Mouse (Mus musculus) layer of hippocampus, adult 8-10 months (tissue): ENCODE results near the gene Myh10. TPM values are rescaled to one million over a fixed set of nuclear protein-coding genes. Genes with fewer than 3 reads are reported as not detected.
"Not testable (repeated sequence)": the region's sequence is repeated elsewhere in the genome, so short reads cannot be mapped to it uniquely, and the experiment has no call there.

Experiments used
- DNase-seq, 2 experiments: peaks; one replicate each; pipeline ENCODE4 v3.0.0; 2022; ENCODE audit warnings: low spot score in 2 of 2
- total RNA-seq, 4 experiments: library from RNA; stranded (reverse); gene quantifications; 2 replicates each; pipeline ENCODE4 v1.2.4; 2022

Myh10 gene
- total RNA-seq, 4 experiments from 2014 or later: 139 to 165 (median 152) TPM

DNA sequence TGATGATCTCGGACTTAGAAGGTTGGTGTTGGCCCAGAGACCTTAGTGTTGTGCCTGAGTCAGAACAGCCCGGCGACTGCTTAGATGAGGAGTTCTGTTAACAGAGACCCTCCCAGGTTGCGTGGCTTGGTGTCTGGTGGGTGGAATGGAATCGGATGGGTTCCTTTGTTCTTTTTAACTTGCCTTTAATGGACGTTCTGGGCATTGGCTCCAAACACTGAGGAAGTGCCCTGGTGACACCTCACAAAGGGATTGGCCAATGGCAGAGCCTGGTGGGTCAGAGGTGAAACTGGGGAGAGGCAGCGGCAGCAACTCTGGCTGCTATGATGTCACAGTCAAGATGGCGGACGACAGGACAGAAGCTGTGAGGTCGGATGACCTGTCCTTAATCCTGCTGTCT, 99.4 kb downstream of the Myh10 start:
- DNase-seq: no peak

DNA sequence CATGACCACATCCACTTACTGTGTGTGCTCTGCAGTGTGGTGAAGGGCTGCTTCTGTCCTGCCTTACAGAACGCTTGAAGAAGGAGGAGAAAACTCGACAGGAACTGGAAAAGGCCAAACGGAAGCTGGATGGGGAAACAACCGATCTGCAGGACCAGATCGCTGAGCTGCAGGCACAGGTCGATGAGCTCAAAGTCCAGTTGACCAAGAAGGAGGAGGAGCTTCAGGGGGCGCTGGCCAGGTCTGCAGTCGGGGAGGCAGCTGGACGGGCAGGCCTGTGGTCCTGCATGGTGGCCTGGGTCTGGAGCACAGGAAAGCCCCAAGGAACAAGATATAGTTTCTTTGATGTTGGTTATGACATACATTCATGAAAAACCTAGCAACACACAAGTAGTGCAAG, 100.4 kb downstream of the Myh10 start:
- no peak for DNase-seq

DNA sequence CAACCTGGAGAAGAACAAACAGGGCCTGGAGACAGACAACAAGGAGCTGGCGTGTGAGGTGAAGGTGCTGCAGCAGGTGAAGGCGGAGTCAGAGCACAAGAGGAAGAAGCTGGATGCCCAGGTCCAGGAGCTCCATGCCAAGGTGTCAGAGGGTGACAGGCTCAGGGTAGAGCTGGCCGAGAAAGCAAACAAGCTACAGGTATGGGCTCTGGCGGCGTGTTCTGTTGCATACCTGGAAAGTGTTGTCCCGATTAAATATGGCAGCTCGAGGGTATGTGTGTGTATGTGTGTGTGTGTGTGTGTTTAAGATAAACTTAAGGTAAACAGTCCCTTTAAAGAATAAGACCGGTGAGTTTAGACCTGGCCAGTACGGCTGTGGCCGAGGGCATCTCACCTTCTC, 106.9 kb downstream of the Myh10 start:
- DNase-seq: no peak

DNA sequence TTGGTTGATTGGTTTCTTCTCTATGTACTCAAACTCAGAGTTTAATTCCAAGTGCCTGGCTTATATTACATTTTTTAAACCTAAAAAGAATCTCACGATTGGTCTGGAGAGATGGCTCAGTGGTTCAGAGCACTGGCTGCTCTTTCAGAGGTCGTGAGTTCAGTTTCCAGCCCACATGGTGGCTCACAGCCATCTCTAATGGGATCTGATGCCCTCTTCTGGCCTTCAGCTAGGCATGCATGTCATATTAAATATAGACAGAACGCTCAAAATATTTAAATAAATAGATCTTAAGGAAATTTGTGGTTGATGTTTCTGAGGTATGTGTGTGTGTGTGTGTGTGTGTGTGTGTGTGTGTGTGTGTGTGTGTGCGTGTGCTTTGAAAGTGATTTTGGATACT, 113.8 kb downstream of the Myh10 start:
- DNase-seq: no peak

DNA sequence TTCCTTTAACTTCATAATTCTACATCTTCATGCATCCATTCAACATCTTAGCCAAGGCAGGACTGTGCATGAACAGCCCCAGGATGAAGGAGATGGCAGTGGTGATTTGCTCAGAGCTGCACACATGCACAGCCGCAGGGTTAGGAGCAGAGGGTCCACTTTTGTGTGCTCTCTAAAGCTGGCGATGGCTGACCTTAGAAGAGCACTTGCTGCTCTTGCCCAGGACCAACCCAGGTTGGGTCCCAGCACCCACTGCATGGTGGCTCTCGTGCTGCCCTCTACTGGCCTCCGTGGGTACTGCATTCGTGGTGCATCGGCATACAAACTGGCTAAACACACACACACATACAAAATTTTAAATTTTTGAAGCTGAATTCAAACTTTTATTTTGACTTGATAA, 116.4 kb downstream of the Myh10 start:
- DNase-seq: peak in 1 of 2 experiments; percentile 63

DNA sequence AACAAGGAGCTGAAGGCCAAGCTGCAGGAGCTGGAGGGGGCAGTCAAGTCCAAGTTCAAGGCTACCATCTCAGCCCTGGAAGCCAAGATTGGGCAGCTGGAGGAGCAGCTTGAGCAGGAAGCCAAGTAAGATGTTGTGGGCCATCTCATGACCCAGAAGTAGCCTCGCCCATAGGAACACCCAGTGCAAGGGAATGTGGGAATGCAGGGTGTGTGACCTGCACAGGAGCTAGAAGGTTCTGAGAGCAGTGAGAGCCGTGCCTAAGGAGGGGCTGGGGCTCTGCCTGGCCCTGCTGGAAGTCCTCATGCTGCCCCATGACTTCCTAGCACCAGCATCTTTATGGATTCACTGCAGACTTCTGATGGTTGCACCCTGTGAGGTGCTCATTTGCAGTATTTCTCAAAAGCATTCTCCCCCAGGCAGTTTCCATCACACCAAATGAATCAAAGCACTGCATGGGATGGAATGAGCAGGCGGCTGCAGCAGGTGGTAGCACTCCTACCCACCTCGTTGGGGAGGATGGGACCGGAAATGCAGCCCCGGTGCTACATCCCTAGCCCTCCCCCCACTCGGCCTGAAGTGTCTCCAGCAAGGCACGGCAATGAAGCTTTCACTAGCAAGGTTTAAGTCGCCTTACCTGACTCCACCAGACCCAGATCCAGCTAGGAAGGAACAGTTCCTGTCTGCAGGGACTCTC, 120.7 kb downstream of the Myh10 start:
- no peak for DNase-seq

DNA sequence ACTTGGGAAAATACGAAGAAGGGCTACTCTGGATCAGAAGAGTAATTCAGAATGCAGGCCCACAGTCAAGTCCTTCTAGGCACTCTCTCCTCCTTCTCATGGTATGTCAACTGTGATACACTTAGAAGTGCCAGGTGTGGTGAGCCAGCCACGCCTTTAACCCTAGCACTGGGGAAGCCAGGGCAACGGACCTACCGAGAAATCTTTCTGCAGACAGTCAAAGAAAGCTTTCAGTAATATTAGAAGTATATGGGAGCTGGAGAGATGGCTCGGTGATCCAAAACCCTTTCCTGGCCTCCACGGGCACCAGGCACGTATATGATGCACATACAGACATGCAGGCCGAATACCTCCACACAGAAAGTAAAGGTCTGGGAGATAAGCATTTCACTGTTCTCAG, 127.1 kb downstream of the Myh10 start:
- DNase-seq: no peak

DNA sequence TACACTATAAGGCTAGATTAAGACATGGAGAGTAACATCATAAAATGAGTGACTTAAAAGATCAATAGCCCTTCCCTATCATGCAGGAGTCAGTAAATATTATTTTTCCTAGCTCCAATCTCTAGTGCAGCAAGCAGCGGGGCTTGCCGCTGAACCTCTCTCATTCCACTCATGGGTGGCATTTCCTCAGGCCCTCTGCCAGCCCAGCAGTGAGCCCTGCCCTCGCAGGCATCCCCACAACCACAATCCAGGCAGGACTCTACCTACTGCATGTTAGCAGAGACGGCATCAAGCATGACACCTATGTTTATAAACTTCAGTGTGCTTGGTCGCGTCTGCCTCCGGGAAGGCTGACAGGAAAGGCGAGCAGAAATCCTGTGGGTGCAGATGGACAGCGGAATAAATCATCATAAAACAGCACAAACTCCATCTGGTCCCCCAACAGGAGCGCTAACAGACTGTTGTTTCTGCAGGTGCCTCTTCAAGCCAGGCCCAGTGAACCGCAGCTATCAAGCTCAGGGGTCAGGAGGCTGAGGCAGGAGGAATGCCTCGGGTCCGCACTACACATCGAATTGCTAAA, 128.0 kb downstream of the Myh10 start:
- DNase-seq: no peak

DNA sequence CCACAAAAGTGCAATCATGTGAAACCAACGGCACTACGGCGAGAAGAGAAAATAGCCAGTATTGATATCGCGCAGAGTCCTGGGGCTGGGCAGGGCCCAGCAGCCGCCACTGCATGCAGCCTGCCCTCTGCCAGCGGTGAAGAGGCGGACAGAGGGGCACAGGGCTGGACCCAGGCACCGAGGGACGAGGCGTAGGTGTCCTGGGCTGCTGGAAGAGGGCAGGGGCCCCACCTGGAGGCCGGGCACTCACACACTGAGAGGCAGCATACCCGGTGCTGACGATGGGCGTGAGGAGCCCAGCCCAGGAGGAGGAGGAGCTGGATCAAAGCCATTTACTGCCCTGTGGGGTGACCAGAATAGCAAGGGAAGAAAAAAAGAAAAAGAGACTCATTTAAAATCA, 131.0 kb downstream of the Myh10 start:
- no peak for DNase-seq

DNA sequence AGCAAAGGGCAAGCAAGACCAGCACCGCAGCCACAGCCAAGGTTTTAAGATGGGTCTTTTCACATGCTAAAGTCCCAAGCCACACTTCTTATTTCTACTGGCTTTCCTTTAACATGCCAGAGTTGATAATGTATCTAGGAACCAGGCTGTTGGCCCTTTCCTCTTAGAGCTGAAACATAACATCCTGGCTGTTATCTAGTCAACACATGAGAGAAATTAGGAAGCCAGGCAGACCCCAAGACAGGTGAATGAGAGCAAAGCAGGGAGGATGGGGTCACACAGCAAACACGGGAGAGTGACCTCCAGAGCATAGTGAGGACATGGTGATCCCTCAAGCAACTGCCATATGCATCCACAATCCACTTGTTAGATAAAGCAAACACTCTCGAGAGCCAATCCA, 135.4 kb downstream of the Myh10 start:
- DNase-seq: no peak

DNA sequence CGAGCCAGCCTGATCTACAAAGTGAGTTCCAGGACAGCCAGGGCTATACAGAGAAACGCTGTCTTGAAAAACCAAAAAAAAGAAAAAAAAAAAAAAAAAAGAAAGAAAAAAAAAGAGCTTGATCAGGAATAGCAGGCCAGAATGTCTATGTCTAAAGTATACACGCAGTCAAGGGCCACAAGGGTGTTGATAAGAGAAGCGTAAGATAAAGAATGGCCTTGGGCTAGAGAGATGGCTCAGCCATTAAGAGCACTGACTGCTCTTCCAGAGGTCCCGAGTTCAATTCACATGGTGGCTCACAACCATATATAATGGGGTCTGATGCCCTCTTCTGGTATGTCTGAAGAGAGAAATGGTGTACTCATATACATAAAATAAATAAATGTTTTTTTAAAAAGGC, 140.2 kb downstream of the Myh10 start:
- not testable (repeated sequence) for DNase-seq

DNA sequence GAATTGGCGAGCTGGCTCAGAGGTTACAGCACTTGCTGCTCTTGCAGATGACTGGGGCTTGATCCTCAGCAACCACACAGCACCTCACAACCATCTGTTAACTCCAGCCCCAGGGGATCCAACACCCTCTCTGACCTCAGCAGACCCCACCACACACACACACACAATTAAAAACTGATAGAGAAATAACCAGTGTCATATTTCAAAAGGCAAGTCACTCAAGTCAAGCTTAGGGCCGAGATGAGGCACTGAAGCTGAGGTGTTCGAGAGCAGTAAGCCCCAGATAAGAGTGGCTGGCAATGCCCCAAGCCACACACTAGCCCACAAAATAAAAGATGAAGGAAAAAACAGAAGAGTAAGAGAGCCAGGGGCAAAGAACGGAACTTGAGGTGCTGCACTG, 141.4 kb downstream of the Myh10 start:
- DNase-seq: no peak

DNA sequence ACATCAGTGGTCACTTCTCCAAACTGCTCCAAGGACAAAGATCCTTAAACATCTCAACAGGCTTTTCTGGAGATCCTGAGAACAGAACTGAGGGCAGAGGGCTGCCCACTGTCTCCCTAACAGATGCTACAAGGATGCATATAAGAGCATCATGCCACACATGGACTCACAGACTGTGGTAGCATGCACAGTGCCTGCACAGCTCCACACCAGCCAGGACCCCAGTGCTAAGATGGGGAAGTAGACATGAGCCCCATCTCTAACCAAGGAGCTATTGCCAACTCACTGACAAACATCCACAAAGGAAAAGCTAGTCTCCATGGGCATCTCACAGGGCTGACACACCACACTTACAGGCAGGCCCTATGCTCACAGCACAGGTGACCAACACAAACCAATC, 142.2 kb downstream of the Myh10 start:
- no peak for DNase-seq

DNA sequence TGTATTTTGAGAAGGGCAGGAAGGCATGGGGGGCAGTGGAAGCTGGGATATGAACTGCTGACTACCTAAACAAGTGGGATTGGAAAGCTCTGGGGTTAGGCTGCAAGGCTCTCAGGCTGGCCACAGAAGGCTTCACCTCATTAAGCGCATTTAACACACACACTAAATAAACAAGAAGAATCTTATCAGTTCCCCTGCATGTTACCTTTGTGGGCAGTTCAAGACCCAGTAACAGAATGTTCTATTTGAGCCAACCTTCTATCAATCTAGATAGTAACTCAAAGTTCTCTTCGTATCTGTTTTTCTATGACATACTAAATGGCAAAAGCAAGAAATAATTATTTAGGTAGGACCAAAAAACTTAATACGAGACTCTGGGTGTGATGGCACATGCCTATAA, 143.7 kb downstream of the Myh10 start:
- no peak for DNase-seq

DNA sequence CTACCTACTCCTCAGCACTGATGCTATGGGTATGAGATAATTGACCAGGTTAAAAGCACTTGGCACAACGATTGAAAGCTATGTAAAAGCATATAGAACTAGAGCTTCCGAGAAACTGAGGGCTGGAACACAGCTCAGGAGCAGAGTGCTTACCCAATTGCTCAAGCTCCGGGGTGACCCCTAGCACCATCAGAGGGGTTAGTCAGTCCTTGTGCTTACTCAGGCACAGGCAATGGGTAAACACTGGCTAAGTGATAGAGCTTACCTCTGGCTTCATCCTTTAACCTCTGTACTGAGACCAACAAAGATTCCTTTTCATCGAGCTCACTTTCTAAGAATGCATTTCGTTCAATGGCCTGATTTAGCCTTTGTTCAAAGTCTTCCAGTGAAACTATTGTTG, 148.2 kb downstream of the Myh10 start:
- no peak for DNase-seq

DNA sequence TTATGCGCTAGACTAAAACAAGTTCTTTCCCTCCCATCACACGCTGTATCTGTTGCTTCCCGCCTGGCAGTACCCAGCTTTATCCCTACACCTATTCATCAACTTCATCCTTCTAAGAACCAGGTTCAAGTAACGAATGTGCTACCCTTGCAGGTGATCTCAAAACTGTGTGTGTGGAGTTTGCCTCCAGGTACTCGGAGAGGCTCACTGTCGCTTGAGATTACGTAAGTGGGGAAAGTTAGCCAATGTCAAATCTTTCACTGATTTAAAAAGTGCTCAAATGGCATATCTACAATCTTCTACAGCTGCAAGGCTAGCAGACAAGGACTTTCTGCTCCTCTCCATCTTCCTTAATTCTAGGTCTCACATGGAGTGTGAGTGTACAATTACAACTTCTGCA, 159.5 kb downstream of the Myh10 start:
- DNase-seq: no peak

DNA sequence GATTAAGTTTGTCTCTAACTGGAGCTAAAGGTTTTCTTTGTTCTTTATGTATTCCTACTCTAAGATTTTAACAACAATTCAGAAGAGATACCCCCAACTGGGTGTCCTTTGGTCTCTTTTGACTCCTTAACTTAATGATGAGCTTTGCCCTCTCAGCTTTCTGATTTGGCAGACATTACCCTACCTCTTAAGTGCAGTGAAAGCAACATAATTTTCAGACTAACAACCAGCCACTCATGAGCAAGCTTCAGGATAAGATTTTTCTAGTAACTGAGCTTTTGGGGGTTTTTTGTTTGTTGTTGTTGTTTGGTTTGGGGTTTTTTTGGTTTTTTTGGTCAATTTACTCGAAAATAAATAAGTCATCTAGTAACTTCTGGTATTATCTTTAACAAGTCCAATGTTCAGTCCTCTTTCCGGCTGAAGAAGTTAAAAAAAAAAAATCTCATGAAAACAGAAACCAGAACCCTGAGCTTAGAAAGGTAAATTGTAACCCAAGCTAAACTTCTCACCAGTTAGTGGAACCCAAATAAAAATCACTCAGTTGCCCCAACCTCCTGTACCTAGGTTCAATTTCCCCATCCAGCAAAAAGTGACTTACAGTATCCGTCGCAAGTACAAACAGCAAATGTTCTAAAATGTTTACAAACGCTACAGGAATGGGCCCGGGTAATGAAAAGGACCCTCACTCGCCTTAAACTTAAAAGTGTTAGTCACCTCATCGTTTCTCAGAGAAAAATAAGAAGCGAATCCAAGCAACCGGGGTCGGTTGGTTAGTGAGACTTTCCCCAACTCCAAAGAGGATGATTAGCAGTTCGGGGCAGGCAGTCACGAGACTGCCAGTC, 160.5 kb downstream of the Myh10 start:
- DNase-seq: no peak

DNA sequence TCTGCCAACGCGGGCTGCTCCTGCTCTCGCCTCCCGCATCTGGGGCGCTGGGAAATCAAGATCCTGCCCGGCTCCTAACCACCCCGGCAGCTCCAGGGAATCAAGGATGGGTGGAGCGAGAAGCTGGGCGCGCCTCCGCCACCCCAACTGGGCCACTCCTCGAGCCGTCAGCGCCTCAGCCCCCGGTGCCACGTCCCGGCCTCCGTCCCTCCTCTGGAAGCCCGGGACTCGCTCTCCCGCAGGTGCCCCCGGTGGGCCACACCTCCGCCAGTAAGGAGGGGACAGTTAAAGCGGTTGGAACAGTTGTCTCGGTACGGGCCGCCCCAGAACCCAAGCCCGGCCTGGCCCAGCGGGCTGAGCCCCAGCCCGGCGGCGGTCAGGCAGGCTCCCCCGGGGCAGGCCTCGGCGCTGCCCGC, 161.1 kb downstream of the Myh10 start:
- DNase-seq: peak; percentile 42 to 54

DNA sequence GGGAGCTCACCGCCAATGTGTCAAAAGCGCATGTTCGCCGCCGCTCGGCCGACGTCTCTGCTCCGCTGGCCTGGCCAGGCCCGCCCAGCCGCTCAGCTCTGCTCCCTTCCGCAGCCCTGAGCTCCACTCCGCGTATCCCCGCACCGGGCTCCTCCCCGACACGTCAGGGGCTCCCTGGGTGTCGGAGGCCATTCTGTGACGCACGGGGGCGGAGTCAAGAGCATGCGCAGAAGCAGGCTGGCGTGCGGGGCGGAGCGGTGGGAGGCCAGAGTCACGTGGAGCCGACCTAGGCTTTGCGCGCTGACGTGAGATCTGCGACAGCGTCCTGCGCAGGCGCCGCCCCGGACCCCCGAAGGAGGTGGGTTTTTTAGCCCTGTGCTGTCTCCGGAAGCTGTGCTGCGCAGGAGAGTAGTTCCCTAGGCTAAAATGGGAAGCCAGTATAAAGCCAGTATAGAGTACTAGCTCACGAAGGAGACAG, 161.6 kb downstream of the Myh10 start:
- DNase-seq: peak; percentile 99

DNA sequence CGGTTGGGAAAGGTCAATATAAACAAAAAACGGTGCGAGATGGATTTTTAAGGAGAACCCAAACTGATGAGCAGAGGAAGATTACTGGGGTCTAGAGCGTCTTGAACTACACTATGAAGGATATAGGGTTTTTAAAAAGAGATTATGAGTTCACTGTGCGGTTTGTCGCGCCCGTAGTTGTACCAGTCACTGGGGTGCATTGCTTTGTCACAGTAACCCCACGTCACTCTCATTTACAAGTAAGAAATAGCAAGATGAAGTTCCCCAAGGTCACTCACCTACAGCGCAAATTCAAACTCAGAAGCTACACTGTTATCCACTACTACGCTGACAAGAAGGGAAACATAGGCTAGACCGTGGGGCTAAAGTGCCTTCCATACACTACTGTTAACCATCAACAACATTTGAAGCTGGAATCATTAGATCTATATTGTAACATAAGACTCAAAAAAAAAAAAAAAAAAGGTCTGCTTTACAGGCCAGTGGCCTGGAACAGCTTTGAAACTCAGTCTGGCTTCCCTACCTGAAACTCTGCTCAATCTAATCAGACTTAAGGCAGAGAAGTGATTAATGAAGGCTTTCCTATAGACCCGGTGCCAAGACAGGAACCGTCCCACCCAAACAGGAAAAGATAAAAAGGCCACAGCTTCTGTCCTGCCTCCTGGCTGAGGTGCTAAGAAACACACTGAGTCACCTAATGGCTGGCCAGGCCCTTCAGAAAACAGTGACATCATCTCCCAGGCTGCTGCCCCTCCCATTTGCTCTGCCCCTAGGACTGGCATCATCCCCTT, 162.4 kb downstream of the Myh10 start:
- DNase-seq: no peak

DNA sequence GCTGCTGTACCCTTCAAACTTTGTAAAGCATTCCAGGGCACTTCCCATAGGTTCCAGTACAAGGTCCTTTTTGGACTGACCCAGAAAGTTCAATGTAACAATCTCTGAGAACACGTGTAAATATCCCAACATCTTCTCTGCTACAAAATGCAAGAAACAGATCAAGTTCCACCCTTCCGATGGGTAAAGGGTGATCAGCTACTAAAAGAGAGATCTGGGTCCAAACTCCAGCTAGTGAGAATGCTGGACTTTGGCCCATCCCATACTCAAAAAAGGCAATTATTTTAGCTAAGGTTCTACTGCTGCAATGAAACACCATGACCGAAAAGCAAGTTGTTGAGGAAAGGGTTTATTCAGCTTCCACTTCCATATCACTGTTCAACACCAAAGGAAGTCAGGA, 163.3 kb downstream of the Myh10 start:
- DNase-seq: no peak

DNA sequence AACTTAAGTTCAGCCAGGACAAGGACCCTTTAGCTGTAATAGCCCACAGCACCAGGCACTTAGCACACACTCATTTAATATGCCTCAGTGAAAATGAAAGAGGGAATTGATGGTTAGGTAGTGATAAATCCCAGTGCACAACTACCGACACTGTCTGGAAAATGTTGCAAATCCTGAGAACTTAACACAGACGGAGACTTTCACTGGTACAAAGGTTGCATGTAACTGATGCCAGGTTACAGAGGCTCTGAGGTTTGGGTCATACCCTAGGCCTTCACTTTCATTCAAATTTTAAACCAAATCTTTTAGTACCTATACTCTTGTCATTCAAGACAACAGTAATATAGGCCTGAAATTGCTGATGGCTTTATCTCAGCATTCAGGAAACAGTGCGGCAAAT, 166.0 kb downstream of the Myh10 start:
- no peak for DNase-seq
